Mouse (Mus musculus) MEL (cell line): ENCODE data around the gene Myo18b. TPM values are rescaled to one million over a fixed set of nuclear protein-coding genes. Genes with fewer than 3 reads are reported as not detected.

ENCODE experiments used
- DNase-seq: peaks from one replicate; pipeline ENCODE4 v3.0.0; 2011; ENCODE audit warnings: low read depth, low spot score
- H3K27ac ChIP-seq: 2 replicates; pipeline ENCODE4 v1.5.1; 2012; ENCODE audit warnings: low read depth, mild to moderate bottlenecking, control low read depth, low read length, moderate library complexity; ENCODE audit not compliant: control insufficient read depth
- H3K27me3 ChIP-seq, 2 experiments: fragments of 150-350 bp in 1 of 2; sonication (generic) in 1 of 2; 2 replicates each; pipeline ENCODE4 v1.6.1; 2012; ENCODE audit warnings: low read length in 2 of 2, mild to moderate bottlenecking in 2 of 2, improper control_type of control experiment in 1 of 2, moderate library complexity in 1 of 2; ENCODE audit not compliant: insufficient read depth in 2 of 2, control insufficient read depth in 1 of 2
- H3K36me3 ChIP-seq, 2 experiments: 2 replicates each; pipeline ENCODE4 v1.6.1; 2012 to 2014; ENCODE audit warnings: low read length in 2 of 2, improper control_type of control experiment in 1 of 2, inconsistent platforms in 1 of 2, mild to moderate bottlenecking in 1 of 2; ENCODE audit not compliant: insufficient read depth in 2 of 2, control insufficient read depth in 1 of 2
- H3K4me1 ChIP-seq, 2 experiments: fragments of 150-350 bp in 1 of 2; sonication (generic) in 1 of 2; 2 replicates each; pipeline ENCODE4 v1.6.1; 2012; ENCODE audit warnings: low read length in 2 of 2, improper control_type of control experiment in 1 of 2, mild to moderate bottlenecking in 1 of 2; ENCODE audit not compliant: insufficient read depth in 2 of 2, control insufficient read depth in 1 of 2
- H3K4me3 ChIP-seq, 2 experiments: fragments of 150-350 bp in 1 of 2; sonication (generic) in 1 of 2; 2 replicates each; pipeline ENCODE4 v1.5.1; 2012; ENCODE audit warnings: low read depth in 2 of 2, low read length in 2 of 2, mild to moderate bottlenecking in 2 of 2, moderate library complexity in 2 of 2, control low read depth in 1 of 2, improper control_type of control experiment in 1 of 2; ENCODE audit not compliant: control insufficient read depth in 1 of 2, insufficient read depth in 1 of 2
- H3K79me2 ChIP-seq: 2 replicates; pipeline ENCODE4 v1.6.1; 2012; ENCODE audit warnings: mild to moderate bottlenecking, low read length, moderate library complexity; ENCODE audit not compliant: control insufficient read depth, poor library complexity, insufficient read depth
- H3K9ac ChIP-seq: 2 replicates; pipeline ENCODE4 v1.6.1; 2012; ENCODE audit warnings: low read depth, mild to moderate bottlenecking, control low read depth, low read length, moderate library complexity; ENCODE audit not compliant: control insufficient read depth, poor library complexity, severe bottlenecking
- H3K9me3 ChIP-seq: fragments of 150-350 bp; sonication (generic); replicated peaks from 2 replicates; pipeline ENCODE4 v1.6.1; 2012; ENCODE audit warnings: mild to moderate bottlenecking, low read length, improper control_type of control experiment, moderate library complexity; ENCODE audit not compliant: insufficient read depth
- CHD1 ChIP-seq: IDR thresholded peaks from 2 replicates; pipeline ENCODE4 v1.6.1; 2012; ENCODE audit warnings: low read depth, mild to moderate bottlenecking, inconsistent platforms, low read length, improper control_type of control experiment
- CHD2 ChIP-seq: IDR thresholded peaks from 2 replicates; pipeline ENCODE4 v1.6.1; 2011; ENCODE audit warnings: low read length, improper control_type of control experiment
- EP300 ChIP-seq, 2 experiments: IDR thresholded peaks; 2 replicates each; pipeline ENCODE4 v1.6.1; 2011; ENCODE audit warnings: improper control_type of control experiment in 2 of 2, low read length in 2 of 2, low read depth in 1 of 2, mild to moderate bottlenecking in 1 of 2
- JUND ChIP-seq: IDR thresholded peaks from 2 replicates; pipeline ENCODE4 v1.6.1; 2011; ENCODE audit warnings: low read depth, mild to moderate bottlenecking, improper control_type of control experiment, low read length
- KAT2A ChIP-seq: conservative IDR thresholded peaks from 2 replicates; pipeline ENCODE4 v1.6.1; 2012; ENCODE audit warnings: low read depth, low read length, improper control_type of control experiment, inconsistent platforms
- MAX ChIP-seq: IDR thresholded peaks from 2 replicates; pipeline ENCODE4 v1.6.1; 2011; ENCODE audit warnings: low read length, improper control_type of control experiment
- MAZ ChIP-seq: IDR thresholded peaks from 2 replicates; pipeline ENCODE4 v1.6.1; 2012; ENCODE audit warnings: low read depth, mild to moderate bottlenecking, inconsistent platforms, low read length, improper control_type of control experiment
- MEF2A ChIP-seq: IDR thresholded peaks from 2 replicates; pipeline ENCODE4 v1.6.1; 2014; ENCODE audit warnings: low read depth, mild to moderate bottlenecking, inconsistent platforms, low read length, improper control_type of control experiment; ENCODE audit not compliant: poor library complexity, insufficient replicate concordance, severe bottlenecking; ENCODE audit errors: extremely low read depth
- MXI1 ChIP-seq: IDR thresholded peaks from 2 replicates; pipeline ENCODE4 v1.6.1; 2011; ENCODE audit warnings: mild to moderate bottlenecking, low read depth, low read length, improper control_type of control experiment
- MYB ChIP-seq: IDR thresholded peaks from 2 replicates; pipeline ENCODE4 v1.6.1; 2011; ENCODE audit warnings: mild to moderate bottlenecking, low read depth, low read length, improper control_type of control experiment
- NELFE ChIP-seq: IDR thresholded peaks from 2 replicates; pipeline ENCODE4 v1.6.1; 2011; ENCODE audit warnings: low read depth, low read length, improper control_type of control experiment
- POLR2A ChIP-seq, 2 experiments: IDR thresholded peaks; 2 replicates each; pipeline ENCODE4 v1.6.1; 2011 to 2012; ENCODE audit warnings: low read length in 2 of 2, mild to moderate bottlenecking in 2 of 2, control low read depth in 1 of 2, improper control_type of control experiment in 1 of 2, low read depth in 1 of 2, moderate library complexity in 1 of 2; ENCODE audit not compliant: control insufficient read depth in 1 of 2, insufficient read depth in 1 of 2, poor library complexity in 1 of 2
- RAD21 ChIP-seq: IDR thresholded peaks from 2 replicates; pipeline ENCODE4 v1.6.1; 2011; ENCODE audit warnings: mild to moderate bottlenecking, low read depth, low read length, improper control_type of control experiment
- TAL1 ChIP-seq: IDR thresholded peaks from 2 replicates; pipeline ENCODE4 v1.6.1; 2012; ENCODE audit warnings: mild to moderate bottlenecking, inconsistent platforms, low read length, moderate library complexity, mixed read lengths
- TBP ChIP-seq: IDR thresholded peaks from 2 replicates; pipeline ENCODE4 v1.8.0; 2011; ENCODE audit warnings: low read depth, low read length, improper control_type of control experiment
- TCF12 ChIP-seq: IDR thresholded peaks from 2 replicates; pipeline ENCODE4 v1.6.1; 2014; ENCODE audit warnings: low read depth, mild to moderate bottlenecking, inconsistent platforms, low read length, improper control_type of control experiment, moderate library complexity
- USF1 ChIP-seq: IDR thresholded peaks from 2 replicates; pipeline ENCODE4 v1.6.1; 2014; ENCODE audit warnings: low read depth, mild to moderate bottlenecking, inconsistent platforms, low read length, improper control_type of control experiment, moderate library complexity
- USF2 ChIP-seq, 2 experiments: IDR thresholded peaks; 2 replicates each; pipeline ENCODE4 v1.6.1; 2011 to 2012; ENCODE audit warnings: improper control_type of control experiment in 2 of 2, low read length in 2 of 2, borderline replicate concordance in 1 of 2, inconsistent platforms in 1 of 2, low read depth in 1 of 2, mild to moderate bottlenecking in 1 of 2; ENCODE audit not compliant: insufficient read depth in 1 of 2
- ZKSCAN1 ChIP-seq: IDR thresholded peaks from 2 replicates; pipeline ENCODE4 v1.6.1; 2012; ENCODE audit warnings: low read depth, mild to moderate bottlenecking, inconsistent platforms, low read length, improper control_type of control experiment, moderate library complexity
- ZMIZ1 ChIP-seq: IDR thresholded peaks from 2 replicates; pipeline ENCODE4 v1.6.1; 2012; ENCODE audit warnings: low read depth, mild to moderate bottlenecking, inconsistent platforms, low read length, improper control_type of control experiment, moderate library complexity
- ZNF384 ChIP-seq: IDR thresholded peaks from 2 replicates; pipeline ENCODE4 v1.6.1; 2012; ENCODE audit warnings: low read depth, mild to moderate bottlenecking, inconsistent platforms, low read length, improper control_type of control experiment
- polyA plus RNA-seq, 2 experiments: library from polyadenylated mRNA; stranded (reverse) in 1 of 2; unstranded in 1 of 2; fragments of >175 nt in 1 of 2; fragments of >200 nt in 1 of 2; gene quantifications; 2 replicates each; pipeline versions ENCODE4 v1.2.1 to v1.2.4; 2012; ENCODE audit warnings: low replicate concordance in 2 of 2, low read depth in 1 of 2; ENCODE audit not compliant: insufficient read length in 2 of 2, insufficient read depth in 1 of 2, missing spikeins in 1 of 2
- total RNA-seq: library from RNA; depleted of rRNA; stranded (reverse); fragments of 300-350 nt; gene quantifications from 2 replicates; pipeline ENCODE4 v1.2.3, GENCODE M21; 2012

Gene Myo18b
- total and polyA plus RNA-seq, 3 experiments: not detected

GRCm38 (mm10) chr5:112747306-112747930, 148.7 kb downstream of the Myo18b start:
- no peak overlapping the region for H3K4me3 ChIP-seq
- no peaks in the 10 kb centered on the region for H3K9me3 ChIP-seq
- H3K36me3 ChIP-seq: no peaks in the 10 kb centered on the region
- H3K9ac ChIP-seq: no peak overlapping the region
- no peaks in the 10 kb centered on the region for H3K27me3 ChIP-seq
- H3K4me1 ChIP-seq: no peaks in the 10 kb centered on the region
- no peak for TF ChIP-seq ZKSCAN1
- no peak for TF ChIP-seq TBP
- TF ChIP-seq NELFE: no peak
- TF ChIP-seq TAL1: no peak
- DNase-seq: no peak
- no peaks in the 10 kb centered on the region for H3K79me2 ChIP-seq
- H3K27ac ChIP-seq: no peak overlapping the region

DNA sequence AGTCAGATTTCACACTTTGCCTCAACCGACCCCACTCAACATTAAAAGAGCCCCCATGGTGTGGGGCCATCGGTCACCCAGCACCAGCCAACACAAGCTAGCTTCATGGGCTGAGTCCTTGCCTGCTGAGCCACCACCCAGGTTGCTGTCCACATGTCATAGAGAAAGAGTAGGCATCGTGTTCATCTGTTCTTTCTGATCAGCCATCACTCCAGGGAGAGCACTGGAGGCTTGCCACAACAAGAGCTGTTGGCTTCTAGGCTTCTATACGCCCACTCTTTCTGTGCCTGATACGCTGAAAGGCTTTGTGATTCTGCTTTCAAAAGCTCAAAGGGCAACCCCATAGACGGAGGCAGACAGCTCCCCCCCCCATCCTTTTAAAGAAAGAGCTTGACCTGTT, 151.0 kb downstream of the Myo18b start:
- no peaks in the 10 kb centered on the region for H3K9me3 ChIP-seq
- no peaks in the 10 kb centered on the region for H3K79me2 ChIP-seq
- no peaks in the 10 kb centered on the region for H3K4me1 ChIP-seq
- DNase-seq: no peak
- H3K27me3 ChIP-seq: no peaks in the 10 kb centered on the region
- H3K4me3 ChIP-seq: no peak overlapping the region
- H3K36me3 ChIP-seq: no peaks in the 10 kb centered on the region
- TF ChIP-seq TBP: no peak
- no peak for TF ChIP-seq CHD2
- H3K27ac ChIP-seq: no peak overlapping the region
- no peak overlapping the region for H3K9ac ChIP-seq

DNA sequence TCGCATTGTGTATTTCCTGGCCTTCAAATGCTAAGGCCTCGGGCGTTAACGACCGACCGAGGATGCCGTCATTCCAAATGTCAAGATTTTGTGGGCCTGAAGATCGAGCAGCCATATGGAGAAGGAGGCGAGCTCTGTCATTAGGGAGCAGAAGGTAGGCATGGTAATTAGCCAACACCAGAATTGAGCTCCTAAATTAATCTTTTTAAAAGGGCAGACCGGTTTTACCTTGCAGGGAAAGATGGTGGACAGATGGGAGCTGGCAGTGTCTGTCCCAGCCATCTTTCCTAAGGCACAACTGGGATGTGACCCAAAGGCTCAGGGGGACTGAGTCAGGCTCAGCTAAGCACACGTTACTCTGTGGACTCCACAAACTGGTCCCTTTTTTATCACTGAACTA, 151.6 kb downstream of the Myo18b start:
- no peaks in the 10 kb centered on the region for H3K9me3 ChIP-seq
- H3K4me1 ChIP-seq: no peaks in the 10 kb centered on the region
- no peaks in the 10 kb centered on the region for H3K36me3 ChIP-seq
- H3K27me3 ChIP-seq: no peaks in the 10 kb centered on the region
- TF ChIP-seq ZNF384: no peak
- no peak for TF ChIP-seq MXI1
- TF ChIP-seq TCF12: no peak
- TF ChIP-seq USF2 (IDR thresholded peaks at IDR 0.05; ENCODE audit: borderline replicate concordance in 1 of 2, insufficient read depth in 1 of 2, low read depth in 1 of 2, low read length in 2 of 2): no peak
- no peak for TF ChIP-seq CHD1
- no peak for TF ChIP-seq MYB
- TF ChIP-seq KAT2A: no peak
- no peak for TF ChIP-seq JUND
- TF ChIP-seq MAX: no peak
- no peak for TF ChIP-seq CHD2
- TF ChIP-seq USF1: no peak
- no peak for TF ChIP-seq MAZ
- TF ChIP-seq EP300 (IDR thresholded peaks at IDR 0.05; ENCODE audit: low read depth in 1 of 2, low read length in 2 of 2): no peak
- TF ChIP-seq MEF2A: no peak
- no peak for TF ChIP-seq TAL1
- TF ChIP-seq RAD21: no peak
- TF ChIP-seq ZMIZ1: no peak
- TF ChIP-seq POLR2A (IDR thresholded peaks at IDR 0.05; ENCODE audit: control insufficient read depth in 1 of 2, insufficient read depth in 1 of 2, low read depth in 1 of 2, low read length in 2 of 2, poor library complexity in 1 of 2): no peak
- no peaks in the 10 kb centered on the region for H3K79me2 ChIP-seq
- DNase-seq: no peak
- H3K9ac ChIP-seq: no peak overlapping the region
- H3K27ac ChIP-seq: no peak overlapping the region
- H3K4me3 ChIP-seq: no peak overlapping the region
